Mouse (Mus musculus) liver, postnatal 0 days (tissue): ENCODE measurements at regions not wholly inside any gene's neighbourhood (a gene's known extent, or its start where the extent isn't known, plus 50 kb on each side); places are given as distances from the start of the nearest gene placed in this dataset.

Source experiments
- CTCF ChIP-seq: sonication (generic); IDR thresholded peaks from 2 replicates; pipeline ENCODE4 v1.5.1; 2016; ENCODE audit warnings: antibody characterized with exemption, low read depth
- EP300 ChIP-seq: IDR thresholded peaks from 2 replicates; pipeline ENCODE4 v1.6.1; 2016; ENCODE audit warnings: antibody characterized with exemption, low read depth, mild to moderate bottlenecking

GRCm38 (mm10) chr13:83718431-83719410, 214.9 kb downstream of the Mef2c start:
- no peak for TF ChIP-seq EP300
- no peak for TF ChIP-seq CTCF
